Mouse (Mus musculus): ENCODE measurements at regions not wholly inside any gene's neighbourhood (a gene's known extent, or its start where the extent isn't known, plus 50 kb on each side); places are given as distances from the start of the nearest gene placed in this dataset.

DNA sequence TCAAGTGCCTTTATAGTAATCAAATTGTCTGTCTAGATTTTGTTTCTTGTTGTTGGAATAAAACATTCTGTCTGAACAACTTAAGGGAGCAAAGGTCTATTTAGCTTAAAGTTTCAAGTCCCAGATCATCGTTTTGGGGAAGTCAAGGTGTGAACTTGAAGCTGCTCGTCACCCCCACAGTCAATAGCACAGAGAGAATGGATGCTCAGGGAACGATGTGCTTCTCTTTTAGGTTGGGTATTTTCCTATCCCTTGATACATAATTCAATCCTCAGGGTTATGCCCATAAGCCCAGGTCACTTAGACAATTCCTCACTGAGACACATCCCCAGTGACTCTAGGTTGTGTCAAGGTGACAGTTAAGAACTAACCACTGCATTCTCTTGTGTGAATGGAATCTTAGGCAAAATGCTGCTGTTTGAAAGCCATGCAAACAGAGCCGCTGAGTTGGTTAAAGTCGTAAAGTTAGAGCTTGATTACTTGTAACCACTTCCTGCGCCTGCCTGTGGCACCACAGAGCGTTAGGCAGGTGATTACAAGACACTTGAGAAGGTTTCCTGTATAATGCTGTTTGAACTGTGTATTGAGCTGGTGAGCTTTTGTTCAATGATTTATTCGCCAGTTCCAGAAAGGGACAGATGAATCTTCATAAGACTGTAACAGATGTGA is 170.2 kb downstream of the Btg1 start:
- DNase-seq (ENCODE audit: low read depth): peak; percentile 83

DNA sequence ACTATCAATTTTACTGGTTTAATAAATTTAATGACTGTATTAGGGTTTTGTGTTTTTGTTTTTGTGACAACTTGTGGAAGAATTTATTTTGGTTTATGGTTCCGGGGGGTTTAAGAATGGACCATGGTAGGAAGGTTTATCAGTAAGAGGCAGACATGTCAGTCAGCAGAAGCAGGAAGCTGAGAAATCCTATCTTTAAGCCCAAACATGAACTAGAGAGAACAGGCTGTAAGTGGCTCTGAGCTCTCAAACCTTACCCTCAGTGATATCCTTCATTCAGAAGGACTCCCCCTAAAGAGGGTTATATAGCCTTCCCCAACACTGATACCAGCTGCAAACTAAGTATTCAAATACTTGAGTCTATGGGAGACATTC is 170.8 kb downstream of the Btg1 start:
- DNase-seq (ENCODE audit: low read depth): no peak

DNA sequence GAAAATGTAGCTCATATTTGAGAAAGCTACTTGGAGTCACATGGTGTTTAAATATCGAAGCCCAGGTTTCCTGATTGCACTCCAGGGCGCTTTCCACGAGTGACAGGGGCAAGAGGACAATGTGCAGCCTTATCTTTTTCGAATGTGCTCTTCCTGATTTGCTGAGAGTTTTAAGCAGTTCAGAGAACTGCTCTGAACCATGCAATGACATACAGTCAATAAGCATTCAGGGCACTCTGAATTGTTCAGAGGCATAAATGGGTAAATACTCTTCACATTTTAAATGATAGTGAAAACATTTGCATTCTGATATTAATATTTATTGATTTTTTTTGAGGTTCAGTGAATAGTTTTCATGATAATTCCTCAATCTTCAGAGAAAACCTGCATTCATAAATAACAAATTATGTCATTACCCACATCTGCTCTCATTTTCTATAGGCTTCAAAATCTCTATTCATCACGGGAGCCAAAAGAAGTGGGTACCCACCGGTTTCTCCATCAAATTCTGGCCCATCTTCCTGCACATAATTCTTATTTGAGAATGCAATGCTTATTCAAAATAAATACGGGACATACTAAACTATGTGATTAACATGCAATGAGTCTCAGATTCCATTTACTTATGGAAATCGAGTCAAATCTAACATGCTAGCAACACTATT is 171.7 kb downstream of the Btg1 start:
- no peak for DNase-seq (ENCODE audit: low read depth)

DNA sequence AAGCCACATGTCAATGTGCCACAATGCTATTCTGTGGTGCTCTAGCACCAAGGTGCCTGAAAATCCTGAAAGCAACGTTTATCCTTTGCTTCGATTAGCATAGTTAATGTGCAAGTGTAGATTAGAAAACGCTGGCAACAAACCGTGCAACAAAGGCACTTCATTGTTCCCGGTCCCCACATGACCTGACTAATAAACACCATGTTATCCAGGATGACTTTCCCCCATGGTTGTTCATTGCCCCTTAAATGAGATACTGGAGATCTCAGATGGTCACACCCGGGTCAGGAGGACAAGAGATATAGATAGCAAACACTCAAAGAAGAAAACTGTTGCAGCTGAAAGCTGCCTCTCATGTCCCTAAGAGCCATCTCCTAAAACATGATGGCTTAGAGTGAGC is 180.3 kb downstream of the Btg1 start:
- DNase-seq (ENCODE audit: low read depth): no peak

DNA sequence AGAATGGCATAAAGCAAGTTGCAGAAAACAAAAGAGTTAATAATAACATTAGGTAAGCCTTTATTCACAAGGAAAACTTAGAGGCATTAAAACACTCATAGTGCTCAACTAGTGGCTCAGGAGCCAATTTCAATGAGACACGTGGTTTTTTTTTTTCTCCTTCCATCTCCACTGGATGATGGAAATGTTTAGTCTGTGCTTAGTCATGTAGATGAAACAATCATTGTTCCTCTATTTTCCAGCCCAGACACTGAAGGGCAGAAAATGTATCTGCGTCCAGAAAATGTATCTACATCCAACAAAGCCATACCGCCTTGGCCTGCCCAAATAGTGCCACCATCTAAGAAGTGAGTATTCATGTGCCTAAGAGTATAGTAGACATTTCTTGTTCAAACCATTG is 184.0 kb downstream of the Btg1 start:
- no peak for DNase-seq (ENCODE audit: low read depth)

DNA sequence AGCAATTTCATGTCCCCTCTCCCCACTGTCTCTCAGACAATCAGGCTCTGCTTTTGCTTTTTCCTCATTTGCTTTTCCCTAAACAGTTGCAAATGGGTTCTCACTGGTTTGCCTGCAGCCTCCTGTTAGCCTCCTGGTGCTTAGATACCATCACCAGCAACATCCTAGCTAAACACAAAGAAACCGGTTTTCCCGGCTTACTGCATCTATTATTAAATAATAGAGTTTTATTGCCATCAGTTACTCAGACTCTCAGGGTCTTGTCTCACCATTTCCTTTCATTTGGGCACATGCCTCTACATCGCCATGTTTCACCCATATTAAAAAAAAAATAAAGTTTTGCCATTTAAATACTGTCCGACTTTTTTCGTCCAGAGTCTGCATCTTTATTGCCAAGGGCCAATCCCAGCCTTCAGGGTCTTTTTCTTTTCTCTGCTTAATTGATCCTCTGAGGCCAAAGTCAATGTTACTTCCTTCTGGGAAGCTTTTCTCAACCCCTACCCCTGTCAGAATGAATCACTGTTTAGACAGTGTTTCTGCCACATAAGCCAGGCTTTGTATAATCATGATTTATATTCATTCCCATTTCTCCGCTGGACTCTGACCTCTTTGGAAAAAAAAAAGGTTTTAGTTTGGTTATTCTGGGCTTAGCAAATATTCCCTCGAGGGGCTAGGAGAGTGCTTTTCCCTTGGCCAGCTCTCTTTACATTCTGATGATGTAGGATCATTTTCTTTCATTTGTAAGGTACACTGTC is 187.4 kb downstream of the Btg1 start:
- DNase-seq (ENCODE audit: low read depth): no peak

DNA sequence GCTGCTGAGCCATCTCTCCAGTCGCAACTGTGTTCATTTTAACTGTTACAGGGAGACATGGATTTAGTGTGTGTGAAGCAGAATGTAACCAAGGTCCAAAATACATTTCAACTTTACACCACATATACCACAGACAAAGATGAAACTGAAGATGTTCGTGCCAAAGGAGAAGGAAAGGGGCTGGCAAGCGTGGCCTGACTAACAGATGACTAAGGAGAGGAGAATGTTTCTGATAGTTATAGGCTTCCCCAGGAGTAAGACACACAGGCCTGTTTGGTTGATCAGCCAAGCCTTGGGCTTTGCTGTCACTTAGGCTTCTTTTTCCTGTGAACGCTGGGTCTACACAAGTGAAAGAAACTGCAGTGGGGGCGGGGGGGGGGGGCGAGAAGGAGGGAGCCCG is 189.8 kb downstream of the Btg1 start:
- no peak for DNase-seq (ENCODE audit: low read depth)

DNA sequence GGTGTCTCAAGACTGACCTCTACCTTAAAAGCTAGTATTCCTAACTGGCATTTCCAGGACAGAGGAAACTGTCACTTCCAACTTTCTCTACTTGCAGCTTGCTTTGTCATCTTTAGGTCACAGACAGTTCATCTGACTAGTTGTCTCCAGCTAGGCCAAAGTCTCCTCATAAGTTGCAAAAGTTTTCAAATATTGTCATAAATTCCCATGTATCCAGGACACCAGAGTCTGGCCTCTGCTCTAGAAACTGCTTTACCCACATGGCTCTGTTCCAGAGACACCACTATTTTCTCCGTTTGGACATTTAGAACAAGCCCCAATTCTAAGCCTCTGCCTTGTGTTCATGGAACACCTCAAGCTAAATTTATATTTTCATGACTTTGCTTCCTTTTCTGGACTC is 205.0 kb downstream of the Btg1 start:
- DNase-seq (ENCODE audit: low read depth): no peak

DNA sequence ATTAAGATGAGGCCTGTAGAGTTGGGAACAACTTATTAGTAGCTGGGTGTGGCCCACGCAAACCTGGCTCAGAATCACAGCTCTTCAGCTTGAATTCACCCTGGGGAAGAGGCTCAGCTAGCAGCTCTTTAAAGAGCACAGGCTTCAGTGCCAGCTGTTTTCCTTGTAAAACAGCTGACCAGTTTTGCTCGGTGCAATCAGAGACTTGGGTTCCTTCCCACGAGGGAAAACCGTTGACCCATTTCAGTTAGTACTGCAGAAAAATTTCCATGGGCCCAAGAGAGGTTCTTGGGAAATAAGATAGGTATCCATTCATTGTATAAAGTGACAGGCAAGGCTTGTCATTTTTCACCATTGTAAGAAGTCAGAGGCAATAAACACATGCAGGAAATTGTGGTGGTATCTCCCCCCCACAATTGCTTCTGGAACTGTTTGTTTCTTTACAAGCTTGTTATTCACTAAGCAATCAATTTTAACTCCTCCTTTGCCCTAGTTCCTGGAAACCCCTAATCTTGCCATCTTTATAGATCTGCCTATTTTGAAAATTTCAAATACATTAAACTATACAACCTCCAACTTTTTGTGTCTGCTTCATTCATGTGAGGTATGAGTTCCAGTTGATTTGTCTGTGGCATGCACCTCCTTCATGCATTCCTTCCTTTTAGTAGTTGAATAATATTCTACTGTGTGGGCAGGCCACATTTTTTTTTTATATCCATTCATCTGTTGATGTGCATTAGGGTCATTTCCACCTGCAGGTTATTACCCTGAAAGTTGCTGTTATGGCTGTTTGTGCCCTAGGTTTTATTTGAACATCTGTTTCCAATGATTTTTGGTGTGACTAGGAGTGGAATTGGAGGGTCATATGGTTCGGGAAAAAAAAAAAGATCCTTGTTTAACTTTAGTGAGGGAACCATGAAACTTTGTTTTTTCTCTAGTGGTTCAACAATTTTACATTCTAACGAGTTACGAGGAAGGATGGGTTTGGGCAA is 205.8 kb downstream of the Btg1 start:
- peak; percentile 36 for DNase-seq (ENCODE audit: low read depth)

DNA sequence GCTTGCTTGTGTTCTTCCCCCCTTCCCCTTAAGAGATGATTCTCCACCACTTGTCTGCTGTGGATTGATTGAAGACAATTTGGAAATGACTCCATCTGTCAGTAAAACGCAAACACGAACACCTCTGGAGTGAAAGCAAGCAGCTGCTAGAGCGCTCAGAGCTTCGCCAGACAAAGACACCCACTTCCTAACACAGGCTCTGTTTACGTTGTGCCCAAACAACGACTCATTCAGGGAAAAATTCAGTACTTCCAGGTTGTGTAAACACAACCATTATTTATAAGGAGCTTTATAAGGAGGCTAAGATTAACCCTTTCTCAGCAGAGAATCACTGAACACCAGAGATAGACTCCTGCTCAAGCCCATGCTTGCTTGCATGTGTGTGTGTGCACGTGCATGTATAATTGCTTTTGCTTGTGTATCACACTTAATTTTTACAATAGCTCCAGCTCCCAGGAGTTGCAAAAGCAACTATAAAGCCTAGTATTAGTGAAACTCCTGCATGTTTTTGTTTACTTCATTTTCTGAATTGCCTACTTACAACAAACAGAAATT is 209.5 kb downstream of the Btg1 start:
- no peak for DNase-seq (ENCODE audit: low read depth)

DNA sequence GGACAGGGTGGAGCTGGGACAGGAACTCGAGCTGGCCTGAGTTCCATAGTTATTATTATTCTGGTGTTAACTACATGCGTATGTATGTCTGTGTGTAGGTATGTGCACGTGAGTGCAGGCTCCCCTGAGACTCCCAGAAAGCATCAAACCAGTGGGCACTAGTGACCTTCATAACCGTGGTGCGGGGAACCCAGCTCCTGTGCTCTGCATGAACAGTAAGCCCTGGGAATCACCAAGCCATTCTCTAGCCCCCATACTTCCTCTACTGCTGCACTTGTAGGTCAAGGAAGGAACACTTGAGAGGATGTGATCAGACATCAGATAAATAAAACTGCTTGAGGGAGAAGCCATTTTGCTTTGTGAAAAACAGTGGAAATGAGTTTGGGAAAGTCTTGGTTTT is 211.2 kb downstream of the Btg1 start:
- DNase-seq (ENCODE audit: low read depth): no peak

DNA sequence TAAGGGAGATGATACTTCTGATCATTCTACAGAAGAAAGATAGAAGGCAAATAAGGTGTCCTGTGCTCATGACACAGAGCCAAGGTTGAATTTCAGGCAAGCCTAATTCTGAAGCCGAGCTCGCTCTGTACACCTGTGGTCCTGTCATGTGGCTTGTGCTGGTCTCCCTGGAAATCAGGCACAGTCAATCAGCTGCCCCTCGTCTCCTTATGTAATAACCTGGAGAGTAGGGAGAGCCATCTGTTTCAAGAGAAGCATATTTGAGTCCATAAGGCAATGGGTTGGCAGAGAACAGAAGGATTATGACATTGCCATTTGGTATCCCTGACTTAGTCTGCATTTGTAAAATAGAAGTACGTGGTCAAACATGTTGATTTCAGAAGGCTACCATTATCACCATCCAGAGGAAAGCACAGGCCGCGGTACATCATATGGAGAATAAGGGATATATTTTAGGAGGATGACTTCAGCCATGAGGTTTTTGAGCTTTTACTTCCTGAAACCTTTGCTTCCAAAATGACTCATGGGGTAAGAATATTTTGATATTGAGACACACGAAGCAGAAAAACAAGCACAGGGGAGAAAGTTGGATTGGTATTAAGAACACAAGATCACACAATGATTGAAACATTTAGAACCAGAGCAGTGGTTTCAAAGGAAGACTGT is 211.9 kb downstream of the Btg1 start:
- no peak for DNase-seq (ENCODE audit: low read depth)

DNA sequence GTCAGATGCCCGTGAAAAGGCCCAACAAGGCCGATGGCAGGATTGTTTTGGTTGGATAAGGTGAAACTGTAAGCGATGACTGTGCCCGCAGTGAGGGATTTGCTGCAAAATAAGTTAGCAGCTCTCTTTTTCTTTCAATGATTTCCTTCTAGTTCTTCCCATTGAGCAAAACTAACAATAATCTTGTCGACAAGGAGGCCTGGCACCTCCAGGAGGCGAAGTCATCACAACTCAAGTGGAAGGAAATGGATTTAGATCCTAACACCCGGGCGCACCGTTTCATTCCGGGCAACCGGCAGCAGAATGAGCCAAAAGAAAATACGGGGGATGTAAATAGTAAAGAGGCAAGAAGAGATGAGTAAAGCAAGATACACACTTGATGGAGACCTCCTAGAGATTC is 214.3 kb downstream of the Btg1 start:
- no peak for DNase-seq (ENCODE audit: low read depth)

DNA sequence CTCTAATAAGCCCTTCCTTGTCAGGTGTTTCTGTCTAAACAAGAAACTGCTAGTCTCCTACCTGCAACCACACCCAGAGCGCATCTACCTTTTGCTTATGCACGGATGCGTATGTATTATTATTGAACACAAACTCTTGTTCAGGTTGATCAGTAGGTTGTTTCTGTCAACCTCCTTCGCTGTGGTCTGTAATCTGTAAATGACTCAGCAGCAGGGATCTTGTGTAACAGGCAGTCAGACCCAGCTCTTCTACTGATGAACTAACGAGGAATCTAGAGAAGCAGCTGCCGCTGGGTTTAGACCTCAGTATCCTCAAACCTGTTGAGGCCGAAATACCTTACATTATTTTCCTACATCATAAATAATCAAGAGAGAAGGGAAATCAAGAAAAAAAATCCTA is 220.4 kb downstream of the Btg1 start:
- no peak for DNase-seq (ENCODE audit: low read depth)

DNA sequence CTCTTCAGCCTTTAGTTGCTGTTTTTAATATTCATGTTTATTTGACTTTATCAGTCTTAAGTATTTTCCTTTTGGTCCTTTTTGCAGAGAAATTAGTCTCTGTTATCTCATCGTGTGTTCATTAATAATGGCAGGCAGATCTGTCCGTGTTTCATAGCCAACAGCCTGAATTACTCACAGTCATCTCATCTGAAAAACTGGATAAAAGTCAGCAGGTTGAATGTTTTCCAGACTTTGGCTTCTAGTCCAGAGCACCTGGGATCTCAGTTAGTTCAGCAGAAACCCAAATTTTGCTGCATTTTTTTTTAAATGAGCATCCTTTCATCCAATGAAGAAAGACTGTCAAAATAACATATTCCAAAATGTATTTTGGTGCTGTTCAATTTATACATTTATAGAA is 224.3 kb downstream of the Btg1 start:
- no peak for DNase-seq (ENCODE audit: low read depth)

DNA sequence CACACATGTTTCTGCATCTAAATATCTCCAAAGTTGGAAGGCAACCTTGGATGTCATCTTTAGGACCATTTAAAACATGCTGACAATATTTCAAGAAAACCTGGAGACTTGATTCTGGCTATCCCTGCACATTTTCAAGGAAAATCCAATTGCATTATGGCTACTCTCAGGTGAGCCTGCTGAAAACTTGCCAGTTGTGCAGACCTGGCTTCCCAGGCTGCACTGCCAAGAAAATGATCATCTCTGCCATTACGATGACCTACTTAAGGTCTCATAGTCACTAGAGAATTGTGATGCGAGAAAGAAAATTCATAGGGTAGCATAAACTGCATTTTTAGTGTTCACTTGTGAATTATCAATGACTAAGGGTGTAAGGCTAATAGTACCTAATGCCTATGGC is 225.2 kb downstream of the Btg1 start:
- DNase-seq (ENCODE audit: low read depth): no peak

DNA sequence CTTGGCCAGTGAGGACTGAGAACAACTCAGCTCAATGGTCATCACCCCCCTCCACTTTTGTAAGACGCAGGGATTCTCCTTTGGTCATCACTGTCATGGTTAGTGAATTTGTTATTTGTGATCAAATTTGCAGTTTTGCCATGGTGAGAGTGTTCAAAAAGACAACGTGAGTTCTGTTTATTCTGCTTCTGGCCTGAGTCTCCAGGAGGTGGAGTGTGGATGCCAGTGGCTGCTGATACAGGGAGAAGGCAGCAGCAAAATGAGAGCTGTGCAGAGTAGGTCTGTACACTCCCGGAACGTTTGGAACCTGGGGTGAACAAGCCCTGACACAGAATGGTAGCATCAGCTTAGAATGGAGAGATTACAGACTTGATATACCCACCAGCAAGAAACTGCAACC is 229.1 kb downstream of the Btg1 start:
- no peak for DNase-seq (ENCODE audit: low read depth)

DNA sequence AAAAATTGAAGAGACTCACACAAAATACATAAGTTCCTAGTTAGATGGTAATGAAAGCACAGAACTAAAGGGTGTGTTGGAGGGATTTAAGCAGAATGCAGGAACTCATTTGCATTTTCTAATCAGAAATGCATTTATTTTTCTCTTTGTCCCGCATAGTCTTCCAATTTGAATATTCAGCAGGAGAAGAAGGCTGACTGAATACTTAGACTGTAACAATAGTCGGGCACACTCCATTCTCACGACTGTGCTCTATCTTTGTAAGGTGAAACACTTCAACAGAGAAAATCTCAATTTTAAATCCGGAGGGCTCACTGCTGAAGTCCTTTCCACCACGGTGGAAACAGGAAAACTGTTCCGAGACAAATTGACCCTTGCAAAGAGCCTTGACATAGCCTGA is 230.2 kb downstream of the Btg1 start:
- DNase-seq (ENCODE audit: low read depth): no peak

DNA sequence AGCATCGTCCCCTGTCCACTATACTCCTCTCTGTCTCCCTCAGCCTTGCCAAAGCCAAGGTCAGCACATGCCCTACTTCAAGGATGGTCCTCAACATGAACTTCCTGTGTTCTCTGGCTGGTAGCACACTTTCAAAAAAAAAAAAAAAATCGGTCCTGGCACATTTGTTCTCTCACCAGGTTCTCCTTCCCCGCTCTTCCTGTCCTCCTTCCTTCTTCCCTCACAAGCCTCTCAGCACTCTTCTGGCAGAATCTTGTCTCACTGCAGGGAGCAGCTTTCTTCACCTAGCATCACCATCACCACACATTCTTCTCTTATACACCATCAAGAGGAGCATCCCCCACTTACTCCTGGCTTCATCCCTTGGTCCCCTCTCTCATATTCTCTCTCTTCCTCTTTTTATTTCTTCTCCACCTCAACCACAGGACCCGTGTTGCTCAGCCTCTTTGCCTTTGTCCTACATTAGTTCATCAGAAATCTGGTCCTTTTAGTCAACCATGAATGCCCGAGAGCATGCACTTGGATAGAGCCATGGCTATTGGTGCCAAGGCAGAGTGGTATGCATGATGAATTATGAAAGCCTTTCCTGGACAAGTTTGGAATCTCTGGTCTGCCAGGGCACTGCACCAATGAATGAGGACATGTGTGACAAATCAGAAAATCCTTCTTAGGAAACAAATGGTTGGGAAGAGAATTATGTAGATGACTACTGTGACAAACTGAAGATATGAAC is 230.8 kb downstream of the Btg1 start:
- no peak for DNase-seq (ENCODE audit: low read depth)

DNA sequence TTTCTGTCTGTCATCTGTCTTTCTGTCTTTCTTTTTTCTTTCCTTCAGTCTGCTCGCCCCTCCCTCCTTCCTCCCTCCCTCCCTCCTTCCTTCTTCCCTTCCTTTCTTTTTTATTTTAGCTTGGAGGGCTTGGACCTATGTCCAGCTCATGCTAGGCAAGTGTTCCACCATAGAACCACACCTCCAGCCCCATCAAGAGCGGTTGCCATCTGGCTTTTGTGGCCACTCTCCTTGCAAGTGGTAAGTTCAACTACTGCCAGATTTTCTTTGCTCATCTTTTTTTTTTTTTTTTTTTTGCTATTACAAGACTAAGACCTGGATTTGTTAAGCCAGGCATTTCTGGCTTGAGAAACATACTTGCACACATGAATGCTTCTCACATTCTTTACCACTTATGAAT is 231.7 kb downstream of the Btg1 start:
- DNase-seq (ENCODE audit: low read depth): no peak

DNA sequence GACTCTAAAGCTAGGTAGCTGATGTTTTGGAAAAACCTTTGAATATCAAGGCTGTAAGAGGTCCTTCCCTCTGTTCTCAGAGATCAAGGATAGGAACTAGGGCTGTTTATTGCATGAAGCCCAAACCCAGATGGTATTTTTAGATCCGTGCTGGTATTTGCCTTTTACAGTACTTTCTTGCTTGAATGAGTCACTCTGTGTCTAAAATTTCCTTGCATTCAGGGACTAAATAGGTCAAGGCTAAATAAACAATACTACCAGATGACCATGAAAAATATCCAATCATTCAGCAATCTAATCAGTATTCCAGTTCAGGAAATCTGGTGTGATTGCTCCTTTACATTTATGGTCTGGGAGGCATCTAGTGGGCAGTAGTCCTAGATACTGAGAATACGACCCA is 243.6 kb downstream of the Btg1 start:
- DNase-seq (ENCODE audit: low read depth): no peak

All from induced T-regulatory cell, adult 2 months (primary cell).